Mouse (Mus musculus) monocyte, adult 2 months (primary cell): ENCODE data around the gene Atp6v0e.

Experiments used
- DNase-seq, 2 experiments: peaks; one replicate each; pipeline ENCODE4 v3.0.0; 2022; ENCODE audit warnings: low spot score in 2 of 2, low read depth in 1 of 2

The Atp6v0e gene

DNA sequence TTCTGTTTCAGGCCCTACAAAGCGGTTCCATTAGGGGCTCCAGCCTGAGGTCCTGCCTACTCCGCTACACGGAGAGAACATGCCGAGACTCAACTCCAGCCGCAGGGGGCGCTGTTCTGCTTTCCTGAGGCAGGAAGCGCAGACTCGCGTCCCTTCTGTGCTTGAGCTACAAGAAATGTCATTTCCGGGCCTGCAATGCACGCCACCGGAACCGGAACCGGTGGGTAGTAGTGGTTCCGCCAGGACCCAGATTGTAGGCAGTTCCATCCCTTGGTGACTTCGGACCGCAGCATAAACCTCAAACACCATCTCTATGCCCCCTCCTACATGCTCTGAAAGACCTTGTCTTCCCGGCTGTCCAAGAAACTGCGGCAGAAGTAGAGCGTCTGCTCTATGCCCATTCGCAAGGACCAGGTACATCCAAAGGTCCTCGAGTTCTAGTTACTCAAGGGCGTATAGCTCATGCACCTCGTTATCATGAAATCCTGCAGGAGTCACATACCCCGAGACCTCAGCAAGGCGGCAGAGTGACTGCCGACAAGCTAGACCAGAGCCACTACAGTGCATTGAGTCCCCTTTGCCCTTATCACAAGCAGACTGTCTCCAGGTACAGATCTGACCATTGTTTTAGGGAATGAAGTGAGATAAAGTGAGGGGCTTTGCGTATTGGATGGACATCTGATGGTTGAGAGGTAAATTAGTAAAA is at the start of gene Atp6v0e:
Atp6v0e (plus strand) TSS at position 254 of the 706 bp plus-strand sequence.
- peak; percentile 76 to 81 for DNase-seq

DNA sequence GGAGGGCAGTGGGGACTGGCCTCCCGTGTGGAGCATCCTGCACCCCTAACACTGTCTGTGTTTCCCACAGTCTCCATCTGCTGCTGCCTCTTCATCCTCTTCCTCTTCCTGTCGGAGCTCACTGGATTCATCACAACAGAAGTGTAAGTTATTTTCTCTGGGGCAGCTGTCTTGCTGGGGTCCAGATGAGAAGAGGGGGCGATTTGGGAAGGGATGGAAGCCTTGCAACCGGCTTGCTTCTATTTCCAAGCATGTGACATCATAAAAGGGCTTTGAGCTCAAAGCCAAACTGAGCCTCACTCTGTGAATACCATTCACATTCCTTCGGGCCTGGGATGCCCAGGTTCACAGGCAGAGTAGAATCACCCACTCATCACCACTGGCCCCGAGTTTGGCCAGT is 48.7 kb upstream of the Atp6v0e start:
- DNase-seq = no peak

DNA sequence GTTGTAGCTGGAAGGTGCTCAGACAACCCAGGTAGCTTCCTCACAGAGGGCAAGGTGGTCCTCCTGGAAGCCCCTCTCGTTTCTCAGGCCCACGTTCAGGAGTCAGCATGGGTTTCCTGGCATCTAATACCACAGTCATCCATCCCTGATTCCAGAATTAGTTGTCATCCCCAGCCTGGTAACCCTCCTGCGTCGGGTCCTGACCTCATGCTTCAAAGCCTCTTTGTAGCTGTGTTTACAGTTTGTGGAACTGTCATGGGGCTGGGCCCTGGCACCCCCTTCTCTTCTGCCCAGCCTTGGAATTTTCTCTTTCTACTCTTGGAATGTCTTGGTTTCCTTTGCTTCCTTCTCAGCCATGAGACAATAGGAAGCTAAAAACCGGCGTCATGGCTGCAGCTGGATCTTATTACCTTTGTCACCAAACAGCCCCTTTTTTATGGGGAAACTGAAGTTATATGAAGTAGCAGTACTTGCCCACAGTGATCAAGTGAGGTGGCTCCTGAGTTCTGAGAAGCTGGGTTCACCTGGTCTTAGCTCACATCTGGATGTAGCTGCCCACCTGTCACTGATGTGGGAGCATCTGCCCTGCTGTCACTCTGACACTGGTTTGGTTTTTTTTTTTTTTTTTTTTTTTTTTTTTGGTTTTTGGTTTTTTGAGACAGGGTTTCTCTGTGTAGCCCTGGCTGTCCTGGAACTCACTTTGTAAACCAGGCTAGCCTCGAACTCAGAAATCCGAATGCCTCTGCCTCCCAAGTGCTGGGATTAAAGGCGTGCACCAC is 48.1 kb upstream of the Atp6v0e start:
- DNase-seq = no peak

DNA sequence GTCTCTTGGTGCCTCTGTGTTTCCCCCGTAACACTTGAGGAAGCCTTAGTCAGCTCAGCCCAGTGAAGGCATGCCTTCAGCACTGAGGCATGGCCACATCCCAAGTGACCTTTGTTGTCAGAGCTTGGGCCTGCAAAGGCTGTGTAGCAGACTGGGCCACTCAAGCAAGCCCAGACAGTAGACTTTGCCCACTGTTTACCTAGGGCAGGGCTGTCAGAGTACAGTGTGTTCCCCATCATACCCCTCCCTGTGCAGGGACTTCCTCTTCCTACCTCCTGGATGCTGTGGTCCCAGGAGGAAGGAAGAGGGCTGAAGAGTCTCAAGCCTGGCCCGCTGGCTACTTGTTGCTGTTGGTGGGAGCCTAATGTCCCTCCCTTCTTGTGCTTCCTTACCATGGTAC is 46.3 kb upstream of the Atp6v0e start:
- no peak for DNase-seq

DNA sequence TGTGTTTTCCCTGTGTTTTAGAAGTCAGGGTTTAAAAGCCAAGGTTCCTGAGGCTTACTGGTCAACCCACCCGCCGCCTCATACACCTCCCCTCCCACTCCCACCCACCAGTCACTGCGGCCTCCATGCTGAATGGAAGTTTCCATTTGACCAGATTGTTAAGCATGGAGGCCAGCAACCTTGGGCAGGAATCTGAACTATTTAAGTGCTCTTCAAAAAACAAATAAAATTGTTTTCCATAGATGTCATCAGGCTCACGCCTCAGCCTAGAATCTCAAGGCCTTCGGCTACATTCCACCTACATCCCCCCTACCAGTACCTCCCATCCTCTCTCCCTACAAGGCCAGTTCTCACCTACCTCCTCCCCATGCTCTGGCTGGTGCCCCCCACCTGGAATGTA is 44.5 kb upstream of the Atp6v0e start:
- DNase-seq = no peak

DNA sequence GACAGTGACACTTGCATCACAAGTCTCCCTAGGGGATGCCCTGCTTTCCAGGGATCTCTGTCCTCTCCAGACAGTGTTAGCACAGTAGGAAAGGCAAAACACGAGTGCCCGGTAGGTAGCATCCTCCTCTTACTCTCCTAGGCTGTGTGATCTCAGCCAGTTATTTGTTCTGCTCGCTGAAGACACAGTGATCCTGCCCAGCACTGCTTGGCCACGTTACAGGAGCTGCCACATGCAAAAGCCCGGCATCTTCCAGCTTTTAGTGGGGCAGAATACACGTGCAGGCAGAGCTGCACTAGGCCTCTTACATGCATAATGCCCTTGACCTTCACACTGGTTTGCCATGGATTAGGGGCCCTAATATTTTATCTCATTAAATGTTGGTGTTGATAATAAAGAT is 43.5 kb upstream of the Atp6v0e start:
- no peak for DNase-seq

DNA sequence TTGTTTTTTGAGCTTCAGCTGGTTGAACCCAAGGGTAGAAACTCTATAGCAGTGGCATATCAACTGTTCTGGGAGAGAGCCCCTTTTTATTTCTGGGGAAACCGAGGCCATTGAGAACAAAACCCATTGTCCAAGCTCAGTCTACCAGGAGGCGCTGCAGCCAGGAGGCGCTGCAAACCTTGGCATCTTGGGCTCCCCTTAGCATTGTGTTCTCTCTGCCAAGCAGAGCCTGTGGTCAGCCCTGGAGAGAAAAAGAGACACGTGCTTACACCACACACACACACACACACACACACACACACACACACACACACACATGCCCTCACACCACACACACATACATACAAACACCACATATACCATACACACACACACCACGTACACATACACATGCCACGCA is 42.7 kb upstream of the Atp6v0e start:
- no peak for DNase-seq

DNA sequence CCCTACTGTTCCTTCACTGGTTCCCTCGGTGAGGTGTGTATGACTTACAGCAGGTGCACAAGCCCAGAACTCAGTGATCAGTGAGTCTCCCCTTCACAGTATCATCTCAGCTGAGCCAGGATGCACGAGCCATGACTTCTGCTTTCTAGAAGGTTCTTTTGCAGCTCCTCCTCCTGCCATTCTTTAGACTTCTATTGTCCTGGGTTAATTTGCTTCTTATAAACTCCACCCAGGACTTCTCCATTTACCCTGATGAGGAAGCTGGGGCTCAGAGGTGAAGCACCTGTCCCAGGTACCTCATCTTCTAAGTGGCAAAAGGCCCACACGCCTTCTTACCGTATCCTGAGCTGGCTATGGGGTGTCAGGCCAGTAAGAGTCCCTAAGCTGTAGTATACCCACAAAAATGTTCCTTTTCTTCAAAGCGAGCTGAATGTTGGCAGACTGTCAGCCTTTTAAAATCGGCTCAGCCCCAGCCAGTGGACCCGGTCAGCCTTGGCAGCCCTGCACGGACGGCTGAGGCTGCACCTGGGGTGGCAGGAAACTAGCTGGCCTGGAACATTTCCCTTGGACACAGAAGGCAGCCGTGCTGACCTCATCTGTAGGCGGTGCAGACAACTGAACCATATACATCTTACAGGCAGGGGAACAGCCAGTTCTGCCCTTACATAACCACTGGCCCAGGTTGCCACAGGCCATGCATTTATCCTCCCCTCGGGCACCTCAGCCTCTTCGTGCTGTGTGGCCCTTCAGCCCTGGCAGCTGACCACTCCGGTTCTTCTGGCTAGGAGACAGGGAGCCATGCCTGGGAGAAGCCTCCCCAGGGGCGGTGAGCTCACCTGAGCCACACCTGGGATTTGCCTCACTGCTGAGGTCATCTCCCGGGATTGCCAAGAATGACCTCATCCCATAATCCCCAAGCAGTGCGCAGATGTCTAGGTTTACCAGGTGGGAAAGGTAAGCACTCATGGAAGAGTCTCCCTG is 42.0 kb upstream of the Atp6v0e start:
- no peak for DNase-seq

DNA sequence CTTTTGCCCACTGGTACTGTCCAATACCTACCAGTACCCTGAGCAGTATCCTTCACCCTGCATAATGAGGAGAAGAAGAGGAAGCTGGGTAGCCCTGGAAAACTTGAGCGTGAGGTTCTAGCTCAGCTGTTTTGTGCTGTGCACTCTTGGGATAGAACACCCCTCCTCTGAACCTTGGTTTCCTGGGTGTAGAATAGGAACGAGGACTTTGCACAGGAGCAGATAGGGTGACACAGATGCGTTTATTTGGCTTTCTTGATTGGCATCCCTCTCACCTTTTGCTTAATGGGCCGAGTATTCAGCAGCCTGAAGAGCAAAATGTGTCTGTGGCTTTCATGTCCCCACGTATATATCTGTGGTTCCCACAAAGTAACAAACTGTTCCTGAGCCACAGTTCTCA is 41.1 kb upstream of the Atp6v0e start:
- no peak for DNase-seq

DNA sequence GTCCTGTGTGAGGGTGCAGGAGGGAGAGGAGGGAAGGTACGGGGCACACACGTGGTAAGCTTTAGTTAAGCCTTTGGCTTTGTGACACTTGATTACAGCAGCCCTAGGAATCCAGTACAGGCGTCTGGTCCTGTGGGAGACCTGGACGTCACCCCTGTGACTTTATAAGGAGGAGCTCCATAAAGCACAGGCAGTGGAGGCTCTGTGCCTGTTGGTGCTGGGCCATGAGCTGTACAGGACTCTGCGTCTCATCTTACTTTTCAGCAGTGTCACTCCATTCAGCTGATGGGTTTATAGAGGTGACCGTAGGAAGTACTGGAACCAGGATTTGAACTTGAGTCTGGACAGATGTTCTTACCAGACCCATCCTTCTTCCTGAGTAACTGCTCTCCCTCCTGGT is 39.0 kb upstream of the Atp6v0e start:
- DNase-seq = no peak

DNA sequence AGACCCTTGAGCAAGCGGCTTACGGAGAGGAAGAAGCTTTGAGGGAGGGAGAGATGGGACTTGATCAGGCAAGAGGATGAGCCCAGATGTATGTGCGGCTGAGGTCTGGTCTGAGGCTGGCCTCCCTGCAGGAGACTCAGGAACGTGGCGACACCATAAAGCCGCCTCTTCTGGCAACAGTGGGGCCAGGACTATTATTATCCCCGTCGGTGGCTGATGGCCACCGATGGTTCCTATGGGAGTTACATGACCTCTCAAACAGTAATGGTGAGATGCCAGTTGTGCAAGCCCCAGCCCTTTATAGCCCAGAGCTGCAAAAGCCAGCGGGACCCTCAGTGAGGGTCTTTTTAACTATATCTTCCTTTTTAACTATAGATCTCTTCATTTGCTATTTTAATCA is 38.0 kb upstream of the Atp6v0e start:
- no peak for DNase-seq

DNA sequence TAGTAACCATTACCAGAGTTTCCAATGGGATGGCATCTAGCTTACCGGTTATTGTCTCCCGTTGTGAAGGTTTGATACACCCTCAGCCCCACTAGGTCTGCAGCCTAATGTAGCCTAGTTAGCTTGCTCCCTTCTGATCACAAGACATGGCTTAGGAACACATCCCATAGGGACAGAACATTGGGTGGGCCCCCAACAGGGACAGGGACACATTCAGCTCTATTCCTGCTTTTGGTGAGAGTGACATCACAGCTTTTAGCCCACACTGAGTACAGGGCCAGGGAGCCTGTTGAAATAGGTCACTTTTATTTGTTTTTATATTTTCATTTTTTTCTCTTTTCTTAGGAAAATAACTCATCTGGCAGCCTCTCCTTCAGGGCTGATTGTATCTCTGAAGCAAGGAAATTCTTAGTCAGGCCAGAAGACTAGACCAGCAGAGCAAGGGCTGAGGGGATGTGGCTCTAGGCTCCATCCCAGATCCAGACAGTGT is 37.5 kb upstream of the Atp6v0e start:
- no peak for DNase-seq

DNA sequence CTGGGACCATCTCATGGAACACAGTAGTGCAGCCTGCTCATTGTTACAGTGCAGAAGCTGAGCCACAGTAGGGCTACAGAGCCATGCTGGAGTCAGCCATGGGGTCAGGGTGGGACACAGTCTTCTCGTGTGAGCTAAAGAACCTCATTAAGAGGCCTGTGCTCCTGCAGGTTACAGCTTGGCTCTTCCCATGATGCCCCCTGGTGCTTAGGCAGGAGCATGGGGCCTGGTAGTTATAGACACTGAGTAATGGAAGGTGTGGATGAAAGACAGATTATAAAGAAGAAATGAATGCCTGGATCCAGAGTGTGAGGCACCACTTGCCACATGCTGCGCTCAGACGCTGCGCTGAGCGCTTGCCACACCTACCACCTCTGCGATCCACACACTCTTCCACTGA is 34.6 kb upstream of the Atp6v0e start:
- no peak for DNase-seq

DNA sequence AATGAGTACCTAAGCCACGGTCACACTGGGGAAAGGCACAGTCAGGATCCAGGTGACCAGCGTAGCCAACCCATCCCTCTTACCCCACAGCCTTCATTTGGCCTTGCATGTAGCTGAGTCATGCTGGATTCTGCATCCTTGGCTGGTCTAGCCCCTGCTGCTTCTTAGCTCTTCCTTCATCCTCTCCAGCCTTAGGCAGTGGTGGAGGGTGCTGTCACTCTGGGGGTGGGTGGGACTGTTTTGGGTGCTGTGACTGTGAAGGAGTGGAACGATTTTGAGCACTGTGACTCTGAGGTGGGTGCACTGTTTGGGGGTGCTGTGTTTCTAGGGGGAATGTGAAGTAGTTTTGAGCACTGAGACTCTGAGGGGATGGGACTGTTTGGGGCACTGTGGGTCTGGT is 34.1 kb upstream of the Atp6v0e start:
- no peak for DNase-seq

DNA sequence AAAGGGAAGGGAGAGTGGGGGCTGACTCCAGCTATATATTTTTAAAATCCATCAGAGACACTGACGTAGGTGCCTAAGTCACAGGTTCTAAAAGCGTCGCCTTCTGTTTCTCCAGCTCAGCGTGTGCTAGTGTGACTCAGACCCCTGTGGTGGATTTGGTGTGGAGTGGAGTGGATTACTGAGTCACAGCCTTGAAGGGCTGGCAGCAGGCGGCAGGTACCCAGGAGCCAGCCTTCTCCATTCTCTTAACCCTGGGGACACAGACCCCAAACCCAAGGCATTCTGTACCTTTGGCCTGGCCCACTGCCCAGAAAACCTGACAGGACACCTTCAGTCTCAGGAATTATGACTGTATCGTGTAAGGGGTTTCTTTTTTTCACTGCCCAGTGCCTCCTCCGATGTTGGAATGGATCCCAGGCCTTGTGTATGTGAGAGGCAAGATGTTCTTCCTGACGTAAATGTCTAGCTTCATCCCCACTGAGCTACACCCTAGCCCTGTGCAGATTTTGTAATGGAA is 31.2 kb upstream of the Atp6v0e start:
- no peak for DNase-seq

DNA sequence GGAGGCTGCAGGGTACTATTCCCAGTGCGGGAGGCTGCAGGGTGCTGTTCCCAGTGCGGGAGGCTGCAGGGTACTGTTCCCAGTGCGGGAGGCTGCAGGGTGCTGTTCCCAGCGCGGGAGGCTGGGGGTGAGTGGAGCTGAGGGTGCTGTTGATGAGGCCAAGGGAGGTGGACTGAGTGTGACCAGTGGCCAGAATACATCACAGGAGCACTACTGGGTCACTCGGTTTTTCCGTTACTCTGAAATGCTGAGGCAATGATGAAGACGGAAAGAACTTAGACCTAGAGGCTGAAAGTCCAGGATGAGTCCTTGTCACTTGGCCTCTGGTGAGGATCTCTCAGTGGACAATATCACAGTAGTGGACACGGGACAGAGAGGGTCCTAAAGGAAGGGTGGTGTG is 29.8 kb upstream of the Atp6v0e start:
- no peak for DNase-seq

DNA sequence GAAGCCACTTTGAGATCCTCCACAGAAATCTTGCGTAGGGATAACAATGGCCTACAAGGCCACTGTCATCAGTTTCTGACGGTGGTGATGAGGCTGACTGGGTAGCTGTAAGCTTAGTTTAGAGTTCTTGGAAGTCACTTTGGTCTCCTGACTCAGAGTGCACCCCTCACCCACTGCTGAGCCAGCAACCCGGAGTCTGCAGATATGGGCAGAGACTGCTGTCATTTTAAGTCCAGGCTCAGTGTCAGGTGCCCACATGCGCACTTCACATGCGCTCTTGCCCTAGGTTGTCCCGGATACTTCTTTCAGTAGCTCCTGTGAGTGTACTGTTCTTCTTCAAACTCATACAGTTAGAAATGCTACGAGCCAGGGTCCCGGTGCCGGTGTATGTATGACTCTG is 29.1 kb upstream of the Atp6v0e start:
- DNase-seq = no peak

DNA sequence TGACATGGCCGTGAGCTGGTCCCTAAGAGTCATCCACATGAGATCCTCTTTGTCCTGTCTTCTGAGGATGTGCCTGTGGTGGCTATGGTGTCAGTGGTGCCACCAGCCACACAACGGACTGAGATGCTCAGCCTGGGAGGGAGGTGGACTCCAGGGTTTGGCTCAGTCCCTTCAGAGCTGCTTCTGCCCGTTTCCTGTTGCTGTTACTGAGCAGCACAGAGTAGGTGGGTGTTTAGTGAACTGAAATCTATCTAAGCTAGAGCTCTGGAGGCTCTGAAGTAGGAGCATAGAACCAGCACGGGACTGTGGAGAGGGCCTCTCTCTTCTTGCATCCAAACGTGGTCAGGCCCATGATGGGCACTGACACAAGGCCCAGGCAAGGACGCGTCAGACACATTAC is 28.5 kb upstream of the Atp6v0e start:
- no peak for DNase-seq

DNA sequence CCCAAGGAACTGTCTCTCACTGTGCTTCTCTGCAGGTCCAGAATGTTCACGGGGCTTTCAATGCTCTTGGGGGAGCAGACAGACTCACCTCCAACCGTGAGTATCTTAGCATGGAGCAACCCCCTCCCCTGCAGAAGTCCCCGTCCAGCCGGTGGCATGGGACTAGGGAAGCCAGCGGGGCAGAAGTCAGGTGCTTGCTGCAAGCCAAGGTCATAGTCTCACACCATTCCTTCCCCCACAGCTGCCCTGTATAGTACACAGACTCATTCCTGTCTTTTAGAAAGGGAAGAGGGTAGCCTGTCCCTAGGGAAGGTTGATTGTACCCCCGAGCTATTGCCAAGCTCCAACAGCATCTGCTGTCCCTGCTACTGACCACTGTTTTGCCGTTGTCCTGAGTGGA is 27.1 kb upstream of the Atp6v0e start:
- no peak for DNase-seq

DNA sequence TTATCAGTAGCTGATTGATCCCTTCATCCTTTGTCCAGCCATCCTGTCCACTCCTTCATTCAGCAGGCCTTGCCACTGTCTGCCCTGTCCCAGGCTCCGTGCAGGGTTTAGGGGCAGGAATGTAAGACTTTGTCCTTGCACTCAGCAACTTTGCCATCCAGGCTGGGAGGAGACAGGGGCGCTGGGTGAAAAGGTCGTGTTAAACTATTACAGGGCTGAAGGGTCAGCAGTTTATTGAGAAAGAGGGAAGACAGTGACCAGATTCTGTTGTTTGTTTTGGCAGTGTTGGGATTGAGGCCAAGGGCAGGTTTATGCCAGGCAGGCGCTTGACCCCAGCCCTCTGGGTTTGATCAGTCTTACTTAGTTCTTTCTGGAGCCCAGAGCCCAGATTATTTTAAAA is 25.2 kb upstream of the Atp6v0e start:
- DNase-seq = no peak

DNA sequence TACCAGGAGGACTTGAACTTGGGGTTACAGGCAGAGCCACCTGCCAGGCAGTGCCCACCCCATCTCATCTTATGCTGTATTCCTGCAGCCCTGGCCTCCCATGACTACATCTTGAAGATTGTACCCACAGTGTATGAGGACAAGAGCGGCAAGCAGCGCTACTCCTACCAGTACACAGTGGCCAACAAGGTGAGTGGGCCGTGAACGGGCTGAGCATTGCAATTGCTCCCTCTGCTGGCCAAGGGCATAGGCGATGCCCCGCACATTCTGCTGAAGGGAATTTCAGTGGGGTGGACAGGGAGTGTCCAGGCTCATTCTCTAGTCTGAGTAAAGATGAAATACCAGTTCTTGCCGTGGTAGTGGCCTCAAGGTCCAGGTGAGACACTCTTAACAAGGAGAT is 24.4 kb upstream of the Atp6v0e start:
- DNase-seq = peak; percentile 28 to 61
